Mouse (Mus musculus) embryonic fibroblast, embryonic 13.5 days (primary cell): Measurements from ENCODE around the gene Wwox. TPM values are rescaled to one million over a fixed set of nuclear protein-coding genes. Genes with fewer than 3 reads are reported as not detected.

Source experiments
- H3K27ac ChIP-seq: 2 replicates; pipeline ENCODE4 v1.5.1; 2012; ENCODE audit warnings: low read length, control low read depth, inconsistent platforms; ENCODE audit not compliant: insufficient read depth
- H3K4me1 ChIP-seq: 2 replicates; pipeline ENCODE4 v1.6.1; 2011; ENCODE audit warnings: low read length; ENCODE audit not compliant: control insufficient read depth, insufficient read depth
- H3K4me3 ChIP-seq: 2 replicates; pipeline ENCODE4 v1.5.1; 2011; ENCODE audit warnings: mild to moderate bottlenecking, control low read depth, low read length; ENCODE audit not compliant: insufficient read depth
- CTCF ChIP-seq: IDR thresholded peaks from 2 replicates; pipeline ENCODE4 v1.5.1; 2011; ENCODE audit warnings: mild to moderate bottlenecking, control low read depth, low read length, moderate library complexity, borderline replicate concordance; ENCODE audit not compliant: insufficient read depth
- POLR2A ChIP-seq: IDR thresholded peaks from 2 replicates; pipeline ENCODE4 v1.6.1; 2011; ENCODE audit warnings: low read depth, mild to moderate bottlenecking, control low read depth, low read length, moderate library complexity
- polyA plus RNA-seq: library from polyadenylated mRNA; stranded (reverse); fragments of >200 nt; gene quantifications from 2 replicates; pipeline ENCODE4 v1.2.4, GENCODE M21; 2011; ENCODE audit warnings: low read depth; ENCODE audit not compliant: missing spikeins, insufficient read length

The Wwox gene
- polyA plus RNA-seq, 1 experiment = 8.7 TPM

DNA sequence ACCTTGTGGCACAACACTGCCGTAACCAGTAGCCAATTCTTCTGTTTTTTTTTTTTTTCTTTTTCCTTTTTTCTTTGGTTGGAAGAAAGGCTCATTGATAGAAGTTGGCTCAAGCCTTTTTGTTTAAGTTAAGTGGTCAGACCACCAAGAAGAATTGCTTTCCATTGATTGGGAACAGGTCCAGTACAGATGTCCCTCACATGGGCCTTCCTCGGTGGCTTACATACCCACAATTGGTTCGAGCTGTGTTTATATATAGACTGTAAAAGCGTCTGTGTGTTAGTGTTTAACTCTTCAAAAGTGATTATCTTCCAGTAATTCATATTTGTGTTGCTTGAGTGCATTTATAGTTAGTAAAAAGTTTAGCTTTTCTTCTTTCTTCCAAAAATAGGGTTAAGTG, 176.0 kb downstream of the Wwox start:
- Histone ChIP-seq H3K27ac (no peak overlapping the region), H3K4me3 (no peak overlapping the region)
- TF ChIP-seq CTCF (no peak), POLR2A (no peak)

DNA sequence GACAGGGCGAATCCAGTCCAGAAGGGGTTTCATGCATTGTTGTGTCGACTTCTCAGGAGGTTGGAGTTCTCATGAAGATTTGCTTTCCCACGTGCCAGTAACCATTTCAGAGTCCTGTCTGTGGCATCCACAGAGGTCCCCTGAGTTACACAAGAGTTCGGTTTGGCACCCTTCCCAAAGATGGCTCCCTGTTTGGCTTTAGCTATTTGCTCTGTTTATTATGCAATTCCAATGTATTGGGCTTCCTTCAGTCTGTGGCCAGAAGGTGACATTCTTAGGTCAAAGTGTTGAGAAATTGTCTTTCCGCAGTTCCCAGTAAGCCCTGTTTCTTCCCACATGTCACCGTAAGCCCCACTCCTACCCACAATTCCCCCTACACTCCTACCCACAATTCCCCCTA, 176.5 kb downstream of the Wwox start:
- no peak overlapping the region for H3K4me3 ChIP-seq
- TF ChIP-seq POLR2A (no peak), CTCF (no peak)
- no peak overlapping the region for H3K27ac ChIP-seq
- H3K4me1 ChIP-seq = peaks cover 22% of the 10 kb centered on the region

More for the DNA sequence above, 176.0 kb downstream of the Wwox start:
- peaks cover 22% of the 10 kb centered on the region for H3K4me1 ChIP-seq

DNA sequence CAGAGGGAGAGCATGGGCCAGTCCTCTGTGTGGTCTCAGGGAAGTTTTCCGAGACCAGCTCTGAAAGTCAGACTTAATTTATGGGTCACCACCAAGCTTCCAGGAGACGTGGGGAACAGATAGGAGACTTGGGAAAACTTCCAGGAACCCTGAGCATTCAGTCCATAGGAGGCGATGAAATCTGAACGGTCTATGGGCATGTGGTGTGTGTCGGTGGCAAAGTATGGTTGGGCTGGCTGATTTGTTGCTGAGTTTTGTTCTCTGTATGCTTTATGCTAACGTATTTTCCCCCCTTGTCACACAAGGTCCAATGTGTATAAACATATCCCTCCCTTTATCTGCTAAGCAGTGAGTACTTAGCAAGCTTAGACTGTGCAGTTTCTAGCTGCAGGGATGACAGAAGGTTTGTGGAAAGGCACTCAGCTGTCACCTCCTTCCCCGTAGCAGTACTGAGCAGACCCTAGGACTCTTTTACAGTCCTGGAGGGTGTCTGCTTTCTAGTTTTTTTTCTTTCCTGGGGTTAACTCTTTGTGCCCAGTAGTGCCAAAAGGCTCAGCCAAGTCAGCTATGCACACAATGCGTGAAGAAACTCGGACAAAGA, 179.6 kb downstream of the Wwox start:
- no peak overlapping the region for H3K27ac ChIP-seq
- TF ChIP-seq CTCF = no peak
- no peak for TF ChIP-seq POLR2A
- no peak overlapping the region for H3K4me3 ChIP-seq
- H3K4me1 ChIP-seq = peaks cover 9% of the 10 kb centered on the region

DNA sequence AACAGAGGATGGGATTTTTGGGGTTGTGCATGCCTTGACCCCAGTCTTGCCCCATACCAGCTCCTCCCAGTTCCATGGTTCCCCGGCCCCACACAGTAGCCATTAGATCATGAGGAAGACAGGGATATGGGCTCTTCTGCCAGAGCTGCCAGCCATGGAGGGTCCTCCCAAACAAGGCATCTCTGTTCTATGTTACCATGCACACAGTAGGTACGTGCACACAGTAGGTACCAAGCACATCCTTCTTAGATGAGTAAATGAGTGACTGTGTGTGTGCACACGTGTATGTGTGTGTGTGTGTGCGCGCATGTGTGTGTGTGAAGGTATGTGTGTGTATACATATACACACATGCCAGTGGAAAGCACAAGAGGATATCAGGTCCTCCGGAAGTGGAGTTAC, 185.9 kb downstream of the Wwox start:
- TF ChIP-seq POLR2A (no peak), CTCF (no peak)
- Histone ChIP-seq H3K4me1 (0 out of 2 replicates have a peak, but pooled peaks cover 4% of the 10 kb centered on the region), H3K4me3 (no peak overlapping the region), H3K27ac (no peak overlapping the region)

DNA sequence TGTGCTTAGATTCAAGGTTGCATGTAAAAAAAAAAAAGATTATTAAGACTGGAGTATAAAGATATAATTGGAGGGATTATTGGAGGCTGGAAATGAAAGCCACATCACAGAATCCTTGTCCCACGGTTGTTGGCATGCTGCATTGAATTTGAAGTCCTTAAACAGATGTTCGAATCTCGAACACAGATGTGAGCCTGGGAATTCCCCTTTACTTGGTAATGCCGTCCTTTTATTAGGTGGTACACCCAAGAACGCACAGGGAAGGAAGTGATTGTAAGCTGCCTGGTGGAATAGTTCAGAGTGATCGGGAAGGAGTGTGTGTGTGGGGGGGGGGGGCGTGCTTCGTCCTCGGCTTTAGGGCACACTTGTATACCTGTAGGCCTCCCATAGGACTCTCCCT, 187.4 kb downstream of the Wwox start:
- Histone ChIP-seq H3K4me1 (0 out of 2 replicates have a peak, but pooled peaks cover 4% of the 10 kb centered on the region), H3K27ac (no peak overlapping the region), H3K4me3 (no peak overlapping the region)
- TF ChIP-seq CTCF (no peak), POLR2A (no peak)

DNA sequence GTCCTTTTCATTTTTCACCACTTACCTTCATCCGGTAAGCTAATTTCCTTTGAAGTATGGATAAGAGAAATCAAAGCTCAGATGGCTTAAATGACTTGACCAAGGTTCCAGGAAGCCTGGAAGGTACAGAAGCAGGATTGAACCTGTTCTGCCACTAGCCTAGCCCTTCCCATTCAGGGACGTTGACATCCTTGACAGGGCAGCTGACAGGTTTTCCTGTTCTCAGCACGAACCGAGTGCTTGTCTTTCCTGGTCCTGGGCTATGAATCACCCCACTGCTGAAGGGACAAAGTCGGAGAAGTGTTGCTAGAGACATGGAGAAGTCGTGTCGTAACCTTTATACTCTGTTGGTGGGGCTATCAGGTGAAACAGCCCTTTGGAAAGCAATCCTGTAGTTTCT, 190.3 kb downstream of the Wwox start:
- TF ChIP-seq POLR2A (no peak), CTCF (no peak)

DNA sequence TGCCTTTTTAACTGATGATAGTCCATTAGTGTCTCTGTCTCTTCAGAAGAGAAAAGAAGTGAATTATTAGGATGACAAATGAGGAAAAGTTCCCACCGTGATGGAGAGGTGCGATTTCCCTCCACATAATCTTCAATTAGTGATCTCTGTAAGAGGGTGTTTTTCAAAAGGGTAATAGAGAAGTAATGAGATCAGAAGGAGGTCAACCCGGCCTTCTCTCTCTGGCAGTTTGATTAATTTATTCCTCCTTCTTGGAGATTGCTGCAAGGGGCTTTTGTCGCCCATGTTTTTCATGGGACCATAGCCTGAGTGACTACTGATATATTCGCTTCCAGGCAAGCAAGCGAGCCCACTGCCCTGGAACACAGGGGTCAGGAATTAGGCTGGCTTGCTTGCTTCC, 191.6 kb downstream of the Wwox start:
- H3K27ac ChIP-seq = no peak overlapping the region
- H3K4me3 ChIP-seq = no peak overlapping the region
- TF ChIP-seq CTCF = no peak
- TF ChIP-seq POLR2A = no peak
- peaks cover 4% of the 10 kb centered on the region; the same call in 1 of the 2 replicates for H3K4me1 ChIP-seq

More for the DNA sequence above, 190.3 kb downstream of the Wwox start:
- peaks cover 4% of the 10 kb centered on the region; the same call in 1 of the 2 replicates for H3K4me1 ChIP-seq
- no peak overlapping the region for H3K4me3 ChIP-seq
- no peak overlapping the region for H3K27ac ChIP-seq

DNA sequence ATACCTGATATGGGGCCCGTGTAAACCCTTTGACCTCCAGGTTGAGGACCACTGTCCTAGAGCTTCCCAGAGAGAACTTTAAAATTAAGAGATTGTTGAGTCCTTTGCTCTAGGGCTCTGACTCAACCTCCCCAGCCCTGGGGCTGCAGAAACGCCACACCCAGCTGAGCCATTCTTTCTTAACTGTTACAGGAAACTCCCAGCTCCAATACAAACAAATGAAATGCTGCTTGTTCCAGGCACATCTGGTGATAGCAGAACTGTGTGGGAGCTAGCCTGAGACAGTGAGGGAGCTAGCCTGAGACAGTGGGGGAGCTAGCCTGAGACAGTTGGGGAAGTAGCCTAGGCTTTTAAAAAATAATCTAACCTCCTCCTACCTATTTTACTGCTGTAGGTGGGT, 194.7 kb downstream of the Wwox start:
- no peak overlapping the region for H3K4me3 ChIP-seq
- TF ChIP-seq CTCF = no peak
- H3K4me1 ChIP-seq = no peaks in the 10 kb centered on the region; the same call in 1 of the 2 replicates
- no peak overlapping the region for H3K27ac ChIP-seq

DNA sequence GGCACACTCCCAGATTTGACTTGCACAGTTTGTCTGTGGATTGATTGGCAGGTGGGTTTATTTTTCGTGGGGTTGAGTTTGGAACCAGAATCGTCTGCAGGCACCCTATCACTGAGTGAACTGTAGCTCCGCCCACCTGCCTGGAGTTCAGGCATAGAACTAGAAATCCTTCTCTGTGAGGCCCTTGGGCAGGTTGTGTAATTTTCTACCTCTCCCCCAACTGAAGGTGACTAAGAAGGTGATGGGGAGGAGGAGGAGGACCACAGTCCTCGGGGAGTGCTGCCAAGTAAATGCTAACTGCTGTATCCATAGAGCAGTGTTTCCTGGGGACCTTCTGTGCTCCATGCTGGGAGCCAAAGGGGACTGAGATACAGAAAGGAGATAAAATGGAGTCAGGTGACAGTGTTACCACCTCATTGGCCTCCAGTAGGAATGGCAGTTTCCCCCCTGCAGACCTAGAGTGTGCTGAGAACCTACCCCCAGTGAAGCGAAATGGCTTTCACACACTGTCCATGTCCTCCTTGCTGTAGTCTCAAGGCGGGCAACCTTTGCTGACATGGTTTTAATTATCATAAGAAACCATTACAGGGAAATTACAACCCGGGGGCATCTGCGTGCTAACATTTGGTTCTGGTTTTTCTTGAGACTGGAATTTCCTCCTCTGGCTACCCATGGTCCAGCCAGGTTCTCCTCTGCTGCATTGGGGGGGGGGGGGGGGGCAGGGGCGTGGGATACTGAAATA, 195.4 kb downstream of the Wwox start:
- TF ChIP-seq POLR2A (no peak), CTCF (no peak)
- H3K27ac ChIP-seq = peak overlapping the region; percentile 16; the same call in 1 of the 2 replicates

DNA sequence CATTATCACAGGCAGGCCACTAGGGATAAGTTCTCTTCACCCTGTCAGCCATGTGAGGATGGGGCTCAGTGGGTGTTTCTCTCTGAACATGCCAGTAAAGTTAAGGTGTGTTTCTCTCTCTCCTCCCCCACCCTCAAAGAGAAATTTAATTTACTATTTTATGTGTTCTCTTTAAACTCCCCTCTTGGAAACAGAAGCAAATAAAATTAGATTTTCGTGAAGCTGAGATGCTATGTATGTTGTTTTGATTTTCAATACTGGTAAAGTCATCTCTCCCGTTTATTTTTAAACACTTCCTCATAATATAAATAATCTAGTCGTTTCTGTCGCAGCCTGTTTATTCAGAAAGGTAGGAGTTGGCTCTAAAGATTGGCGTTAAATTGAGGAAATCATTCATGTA, 196.9 kb downstream of the Wwox start:
- H3K27ac ChIP-seq = no peak overlapping the region
- no peak for TF ChIP-seq CTCF
- TF ChIP-seq POLR2A = no peak
- H3K4me1 ChIP-seq = peaks cover 2% of the 10 kb centered on the region; the same call in 1 of the 2 replicates
- H3K4me3 ChIP-seq = no peak overlapping the region

More for the DNA sequence above, 195.4 kb downstream of the Wwox start:
- Histone ChIP-seq H3K4me3 (no peak overlapping the region), H3K4me1 (no peaks in the 10 kb centered on the region; the same call in 1 of the 2 replicates)
